In the genomic region with DNA sequence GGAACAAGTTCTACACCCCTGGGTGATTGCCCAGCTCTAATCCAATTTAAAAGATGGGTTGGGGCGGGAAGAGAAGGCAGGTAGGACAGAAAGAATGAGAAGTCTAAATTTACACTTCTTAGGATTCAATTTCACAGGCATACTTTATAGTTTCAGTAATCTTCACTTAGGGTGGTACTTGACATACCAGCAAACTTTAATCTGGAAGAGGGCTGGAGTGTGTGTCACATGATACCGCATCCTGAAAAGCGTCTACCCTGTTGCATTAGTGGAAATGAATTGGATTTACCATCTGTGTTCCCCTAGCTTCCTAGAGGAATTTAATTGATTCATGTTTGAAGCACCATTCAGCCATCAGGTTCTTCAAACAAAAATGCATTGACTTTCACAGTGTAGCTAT, we compare ENCODE assay signal across 14 mouse cellular contexts.
"Had no signal": no experiment of that assay in that cellular context is flagged by ENCODE, and none has a peak within 500 bp of the region (broad histone marks: within the 10 kb centered on the region; RNA-seq: fewer than 3 reads in every experiment).

No protein-coding gene starts in this region.

- DNase-seq: kidney, adult 11 months; kidney, adult 8-10 months; kidney, postnatal 10 days; kidney, postnatal 36 days; layer of hippocampus, postnatal 36 days; liver, embryonic 13.5 days; thymus, adult 2 months; thymus, postnatal 14 days; thymus, postnatal 4 days had no signal

- H3K27ac ChIP-seq: intestine, embryonic 15.5 days; kidney, embryonic 15.5 days; left cerebral cortex, adult 2 months; liver, embryonic 13.5 days; midbrain, embryonic 10.5 days had no signal

- H3K36me3 ChIP-seq: intestine, embryonic 15.5 days; kidney, embryonic 15.5 days; liver, embryonic 13.5 days had no signal

- ATAC-seq: intestine, embryonic 15.5 days had no signal

- H3K4me1 ChIP-seq: kidney, embryonic 15.5 days; liver, embryonic 13.5 days; megakaryocyte, embryonic 14.5 days; midbrain, embryonic 10.5 days had no signal

- H3K4me2 ChIP-seq: intestine, embryonic 15.5 days; kidney, embryonic 15.5 days; liver, embryonic 13.5 days had no signal

- H3K9ac ChIP-seq: intestine, embryonic 15.5 days; kidney, embryonic 15.5 days; liver, embryonic 13.5 days had no signal

- H3K4me3 ChIP-seq: intestine, embryonic 15.5 days; kidney, embryonic 15.5 days; left cerebral cortex, adult 2 months; liver, embryonic 13.5 days; megakaryocyte, embryonic 14.5 days; midbrain, embryonic 10.5 days had no signal

- H3K27me3 ChIP-seq: intestine, embryonic 15.5 days; kidney, embryonic 15.5 days; liver, embryonic 13.5 days; megakaryocyte, embryonic 14.5 days had no signal

- H3K9me3 ChIP-seq: intestine, embryonic 15.5 days; kidney, embryonic 15.5 days; liver, embryonic 13.5 days; megakaryocyte, embryonic 14.5 days; midbrain, embryonic 10.5 days had no signal
